In the genomic region with DNA sequence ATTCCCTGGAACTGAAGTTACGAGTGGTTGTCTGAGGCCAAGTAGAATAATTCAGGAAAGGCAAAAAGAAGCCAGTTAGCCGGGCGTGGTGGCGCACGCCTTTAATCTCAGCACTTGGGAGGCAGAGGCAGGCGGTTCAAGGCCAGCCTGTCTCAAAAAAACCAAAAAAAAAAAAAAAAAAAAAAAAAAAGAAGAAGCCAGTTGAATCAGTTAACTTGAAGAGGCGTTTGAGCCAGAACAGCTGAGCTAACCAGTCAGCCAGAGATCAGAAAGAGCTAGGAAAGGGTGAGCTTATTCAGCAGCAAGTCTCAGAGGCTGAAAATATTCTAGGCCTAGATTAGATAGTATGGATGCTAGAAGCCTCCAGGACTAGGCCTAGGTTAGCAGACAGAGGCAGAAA, we compare ENCODE assay signal across 1 mouse cellular context.
TF ChIP-seq lines count a peak whose summit lies in the region.

No protein-coding gene starts in this region.

TF ChIP-seq in MEL, 35 proteins besides CTCF, POLR2A, EP300 and RAD21 (continued from another document):
- peak; percentile 63 for TF ChIP-seq ZNF384 (IDR thresholded peaks at IDR 0.05; ENCODE audit: low read depth, low read length)
